Mouse (Mus musculus) lung, adult 2 months (tissue): ENCODE results near the gene Mup4. TPM values are rescaled to one million over a fixed set of nuclear protein-coding genes. Genes with fewer than 3 reads are reported as not detected.
"Not testable (repeated sequence)": the region's sequence is repeated elsewhere in the genome, so short reads cannot be mapped to it uniquely, and the experiment has no call there.

Source experiments
- DNase-seq: peaks from one replicate; pipeline ENCODE4 v3.0.0; 2022
- H3K4me1 ChIP-seq: fragments of 200-500 bp; 2 replicates; pipeline ENCODE4 v1.6.1; 2011; ENCODE audit warnings: low read length; ENCODE audit not compliant: control insufficient read depth, insufficient read depth
- H3K4me3 ChIP-seq: fragments of 200-500 bp; replicated peaks from 2 replicates; pipeline ENCODE3; 2011; ENCODE audit warnings: low read depth, mild to moderate bottlenecking, control low read depth, low read length; ENCODE audit errors: extremely low read depth
- CTCF ChIP-seq: fragments of 200-500 bp; IDR thresholded peaks from 2 replicates; pipeline ENCODE4 v1.5.1; 2011; ENCODE audit warnings: mild to moderate bottlenecking, low read length, control low read depth; ENCODE audit not compliant: insufficient read depth
- POLR2A ChIP-seq: fragments of 200-500 bp; IDR thresholded peaks from 2 replicates; pipeline ENCODE4 v1.6.1; 2011; ENCODE audit warnings: low read depth, mild to moderate bottlenecking, control low read depth, low read length, borderline replicate concordance; ENCODE audit errors: extremely low read depth
- WGBS: fragments of 180-500 bp; shearing (Covaris S2); methylation state at CpG from one replicate; pipeline ENCODE4 v1.1.7; 2018; 5-methylcytosine and 5-hydroxymethylcytosine counted together
- polyA plus RNA-seq: library from polyadenylated mRNA; depleted of rRNA; stranded (reverse); fragments of >200 nt; gene quantifications from 2 replicates; pipeline ENCODE4 v1.2.3, GENCODE M21; 2012; rRNA removed

The Mup4 gene
- not detected in 2 replicates for polyA plus RNA-seq

DNA sequence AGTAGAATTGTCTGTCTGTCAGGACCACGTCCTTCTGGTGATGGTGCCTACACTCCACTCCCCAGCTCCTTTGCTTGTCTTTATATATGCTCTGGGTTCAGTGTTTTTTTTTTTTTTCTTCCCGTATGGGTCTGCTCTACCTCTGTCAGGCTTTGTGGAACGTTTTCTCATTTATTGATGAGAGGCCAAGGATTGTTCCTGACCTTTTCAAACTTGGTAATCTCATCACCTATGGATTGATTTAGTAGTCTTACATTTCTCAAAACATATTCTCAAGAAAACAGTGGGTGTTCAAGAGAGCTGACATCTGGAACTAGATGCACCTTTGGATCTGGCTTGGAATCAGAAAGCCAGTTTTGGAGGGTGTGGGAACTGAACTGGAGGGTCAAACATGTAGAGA lies at the start of gene Mup4:
TSS of gene Mup4 (minus strand) at position 101 of the 400 bp plus-strand sequence.
- no peak within 1 kb of the TSS for H3K4me3 ChIP-seq
- 63% methylated on average over 3 of the region's 3 CpGs for WGBS
- TF ChIP-seq POLR2A (no peak), CTCF (no peak)
- DNase-seq, result no peak
- H3K4me1 ChIP-seq, result no peaks in the 10 kb centered on the region

DNA sequence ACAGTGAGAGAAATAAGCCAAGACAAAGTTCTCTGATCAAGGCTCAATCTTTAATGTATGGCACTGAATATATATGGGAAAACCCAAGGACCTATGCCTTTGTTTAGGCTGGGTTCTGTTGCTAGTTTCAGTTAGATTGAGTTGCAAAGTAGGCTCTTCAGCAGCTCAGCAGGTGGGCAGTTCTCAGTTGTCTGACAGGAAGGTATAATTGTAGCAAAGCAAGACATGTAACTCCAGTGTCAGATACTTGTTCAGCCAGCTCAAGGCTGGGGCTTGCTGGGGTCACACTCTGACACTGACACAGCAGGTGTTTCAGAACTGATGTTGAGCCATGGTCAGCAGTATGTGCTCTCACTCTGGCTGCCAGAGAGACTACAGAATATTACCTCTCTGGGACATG lies 37.4 kb upstream of the Mup4 start:
- not testable (repeated sequence) for H3K4me3 ChIP-seq

DNA sequence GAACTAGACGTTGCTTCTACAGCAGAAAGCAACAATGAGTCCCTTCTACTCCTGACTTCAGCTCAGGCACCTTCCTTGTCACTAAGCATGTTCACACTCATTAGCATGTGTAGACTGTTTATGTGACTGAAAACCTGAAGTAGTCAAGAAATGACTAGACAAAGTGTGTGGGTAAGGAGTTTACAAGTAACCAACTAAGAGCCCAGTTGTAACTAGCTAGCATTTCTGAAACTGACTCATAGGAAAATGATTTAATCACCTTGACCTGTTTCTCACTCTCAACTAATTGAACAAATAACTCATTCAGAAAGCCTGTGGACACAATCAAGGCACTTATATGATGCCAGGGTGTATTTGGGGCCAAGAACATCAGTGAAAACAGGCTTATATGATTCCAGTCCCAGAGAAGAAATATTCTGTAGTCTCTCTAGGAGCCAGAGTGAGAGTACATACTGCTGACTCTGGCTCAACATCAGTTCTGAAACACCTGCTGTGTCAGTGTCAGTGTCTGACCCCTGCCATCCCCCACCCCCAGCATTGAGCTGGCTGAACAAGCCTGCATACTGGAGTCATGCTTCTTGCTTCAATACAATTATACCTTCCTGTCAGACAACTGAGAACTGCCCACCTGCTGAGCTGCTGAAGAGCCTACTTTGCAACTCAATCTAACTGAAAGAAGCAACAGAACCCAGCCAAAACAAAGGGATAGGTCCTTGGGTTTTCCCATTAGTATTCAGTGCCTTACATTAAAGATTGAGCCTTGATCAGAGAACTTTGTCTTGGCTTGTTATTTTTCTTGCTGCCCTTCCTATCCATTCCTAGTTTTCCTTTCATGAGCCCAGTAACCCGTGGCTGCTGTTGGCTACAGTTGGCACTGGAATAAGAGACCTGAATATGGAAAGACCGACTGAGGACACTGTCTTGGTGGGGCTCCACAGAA lies 3.2 kb upstream of the Mup4 start, which contains the start of gene Mup6:
TSS of gene Mup6 (plus strand) at position 890 of the 940 bp plus-strand sequence.
- TF ChIP-seq CTCF, result no peak
- no peak for TF ChIP-seq POLR2A
- no peak for DNase-seq
- H3K4me3 ChIP-seq, result no peak within 1 kb of the TSS
- 42% methylated on average over 3 of the region's 3 CpGs for WGBS
- no peaks in the 10 kb centered on the region for H3K4me1 ChIP-seq

More for the DNA sequence above, 37.4 kb upstream of the Mup4 start:
- not testable (repeated sequence) for DNase-seq, H3K4me1 ChIP-seq

DNA sequence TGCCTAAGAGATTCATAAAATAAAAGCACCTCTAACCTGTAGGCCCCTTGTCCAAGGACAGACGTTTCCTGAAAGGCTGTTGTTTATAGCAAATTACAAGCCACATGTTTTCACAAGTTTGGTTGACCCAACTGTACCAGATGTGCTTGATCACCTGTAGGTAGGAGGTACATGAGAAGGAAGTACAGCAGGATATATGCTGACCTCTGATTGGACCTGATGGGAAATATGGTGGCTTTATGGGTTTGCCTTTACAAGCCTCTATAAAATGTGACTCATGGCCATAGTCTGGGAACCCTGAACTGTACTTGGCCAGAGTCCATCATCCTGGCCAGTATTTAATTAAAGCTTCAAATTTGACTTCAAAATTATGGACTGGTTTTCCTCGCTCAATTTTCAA lies 23.0 kb downstream of the Mup4 start:
- no peak for TF ChIP-seq CTCF
- DNase-seq, result no peak
- no peaks in the 10 kb centered on the region for H3K4me1 ChIP-seq
- 54% methylated on average over 2 of the region's 2 CpGs for WGBS
- H3K4me3 ChIP-seq, result no peak overlapping the region

- no peaks in the 10 kb centered on the region for H3K4me1 ChIP-seq
- no peak for DNase-seq
- TF ChIP-seq POLR2A, result no peak
- 0 out of 2 replicates have a peak, but pooled peaks have one; percentile 5 for TF ChIP-seq CTCF
- WGBS, result 57% methylated on average over 6 of the region's 6 CpGs
- no peak overlapping the region for H3K4me3 ChIP-seq
Observed at GRCm38 (mm10) chr4:59932505-59933281, 27.8 kb downstream of the Mup4 start.

DNA sequence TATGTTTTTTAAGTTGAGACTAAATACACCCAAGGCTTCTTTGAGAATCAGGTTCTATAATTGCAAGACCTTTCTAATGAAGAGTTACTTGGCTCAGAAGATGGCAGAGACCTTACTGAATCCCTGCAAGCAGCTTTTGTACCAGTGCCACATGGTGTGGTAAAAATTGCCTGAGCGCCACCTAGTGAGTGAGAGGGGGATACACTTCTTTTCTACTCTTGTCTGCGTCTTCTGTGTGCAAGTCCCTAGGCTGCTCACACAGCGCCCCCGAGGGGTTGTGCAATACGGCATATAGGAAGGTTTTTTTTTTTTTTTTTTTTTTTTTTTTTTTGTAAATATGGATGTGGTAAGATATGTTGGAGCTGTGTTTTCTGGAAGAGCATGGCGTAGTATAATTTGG lies 32.2 kb downstream of the Mup4 start:
- peak; percentile 54 for DNase-seq
- Histone ChIP-seq H3K4me1 (no peaks in the 10 kb centered on the region), H3K4me3 (no peak overlapping the region)
- TF ChIP-seq CTCF (peak; percentile 64), POLR2A (no peak)
- 9% methylated on average over 6 of the region's 6 CpGs for WGBS

GRCm38 (mm10) chr4:59927666-59928065 lies 32.8 kb downstream of the Mup4 start:
- no peak overlapping the region for H3K4me3 ChIP-seq
- no peak for DNase-seq
- TF ChIP-seq POLR2A (no peak), CTCF (no peak)
- H3K4me1 ChIP-seq, result no peaks in the 10 kb centered on the region
- WGBS, result 80% methylated on average over 3 of the region's 3 CpGs

DNA sequence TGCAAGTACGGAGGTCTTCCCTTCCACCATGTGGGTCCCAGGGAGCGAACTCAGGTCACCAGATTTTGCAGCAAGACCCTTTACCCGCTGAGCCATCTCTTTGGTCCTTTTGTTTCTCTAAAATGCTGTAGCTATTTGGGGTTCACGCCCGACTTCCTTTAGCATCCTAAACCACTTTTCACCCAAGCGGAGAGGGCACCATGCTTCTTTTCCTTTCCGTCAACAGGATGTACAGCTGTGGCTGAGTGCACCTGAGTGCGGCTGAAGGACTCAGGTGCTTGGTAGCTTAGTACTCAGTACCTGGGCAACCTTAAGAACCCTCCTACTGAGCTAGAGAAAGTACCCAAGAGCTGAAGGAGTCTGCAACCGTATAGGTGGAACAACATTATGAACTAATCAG lies 35.4 kb downstream of the Mup4 start:
- no peaks in the 10 kb centered on the region for H3K4me1 ChIP-seq
- no peak for TF ChIP-seq POLR2A
- no peak for TF ChIP-seq CTCF
- DNase-seq, result no peak
- 69% methylated on average over 9 of the region's 9 CpGs for WGBS
- no peak overlapping the region for H3K4me3 ChIP-seq

GRCm38 (mm10) chr4:59917966-59918365 lies 42.5 kb downstream of the Mup4 start:
- no peak for DNase-seq
- no peaks in the 10 kb centered on the region for H3K4me1 ChIP-seq
- no peak for TF ChIP-seq POLR2A
- no peak for TF ChIP-seq CTCF
- no peak overlapping the region for H3K4me3 ChIP-seq
- 73% methylated on average over 3 of the region's 3 CpGs for WGBS
